Mouse (Mus musculus): ENCODE results near the gene Gpd2. TPM values are rescaled to one million over a fixed set of nuclear protein-coding genes. Genes with fewer than 3 reads are reported as not detected.

The Gpd2 gene
- polyA plus RNA-seq, 1 experiment from 2014 or later = 13.4 TPM

- Histone ChIP-seq H3K36me3 (ENCODE audit: control insufficient read depth, insufficient read depth) (no peaks in the 10 kb centered on the region), H3K9me3 (replicated peaks; ENCODE audit: control insufficient read depth, low read length) (no peaks in the 10 kb centered on the region), H3K4me2 (ENCODE audit: low read depth, low read length) (no peak overlapping the region), H3K4me1 (ENCODE audit: control insufficient read depth, insufficient read depth, low read length) (no peaks in the 10 kb centered on the region), H3K9ac (ENCODE audit: low read length) (no peak overlapping the region), H3K27ac (ENCODE audit: low read length) (no peak overlapping the region), H3K27me3 (ENCODE audit: control insufficient read depth, insufficient read depth, low read length) (no peaks in the 10 kb centered on the region), H3K4me3 (ENCODE audit: low read length) (no peak overlapping the region)
- 90% methylated on average over 16 of the region's 16 CpGs for WGBS
- ATAC-seq (replicated peaks; ENCODE audit: extremely low read depth, insufficient read depth, low FRiP score) = no peak
Observed at GRCm38 (mm10) chr2:57338779-57339178, 101.3 kb downstream of the Gpd2 start.

GRCm38 (mm10) chr2:57342910-57343309, 105.5 kb downstream of the Gpd2 start:
- H3K4me3 ChIP-seq (ENCODE audit: low read length) = no peak overlapping the region
- WGBS = 50% methylated on average over 1 of the region's 1 CpGs
- H3K27me3 ChIP-seq (ENCODE audit: control insufficient read depth, insufficient read depth, low read length) = no peaks in the 10 kb centered on the region
- no peak overlapping the region for H3K4me2 ChIP-seq (ENCODE audit: low read depth, low read length)
- H3K9me3 ChIP-seq (replicated peaks; ENCODE audit: control insufficient read depth, low read length) = no peaks in the 10 kb centered on the region
- no peak overlapping the region for H3K27ac ChIP-seq (ENCODE audit: low read length)
- no peak for ATAC-seq (replicated peaks; ENCODE audit: extremely low read depth, insufficient read depth, low FRiP score)
- no peaks in the 10 kb centered on the region for H3K4me1 ChIP-seq (ENCODE audit: control insufficient read depth, insufficient read depth, low read length)
- no peaks in the 10 kb centered on the region for H3K36me3 ChIP-seq (ENCODE audit: control insufficient read depth, insufficient read depth)
- no peak overlapping the region for H3K9ac ChIP-seq (ENCODE audit: low read length)

GRCm38 (mm10) chr2:57350615-57351014, 113.2 kb downstream of the Gpd2 start:
- 34% methylated on average over 9 of the region's 9 CpGs for WGBS
- H3K36me3 ChIP-seq (ENCODE audit: control insufficient read depth, insufficient read depth) = no peaks in the 10 kb centered on the region

DNA sequence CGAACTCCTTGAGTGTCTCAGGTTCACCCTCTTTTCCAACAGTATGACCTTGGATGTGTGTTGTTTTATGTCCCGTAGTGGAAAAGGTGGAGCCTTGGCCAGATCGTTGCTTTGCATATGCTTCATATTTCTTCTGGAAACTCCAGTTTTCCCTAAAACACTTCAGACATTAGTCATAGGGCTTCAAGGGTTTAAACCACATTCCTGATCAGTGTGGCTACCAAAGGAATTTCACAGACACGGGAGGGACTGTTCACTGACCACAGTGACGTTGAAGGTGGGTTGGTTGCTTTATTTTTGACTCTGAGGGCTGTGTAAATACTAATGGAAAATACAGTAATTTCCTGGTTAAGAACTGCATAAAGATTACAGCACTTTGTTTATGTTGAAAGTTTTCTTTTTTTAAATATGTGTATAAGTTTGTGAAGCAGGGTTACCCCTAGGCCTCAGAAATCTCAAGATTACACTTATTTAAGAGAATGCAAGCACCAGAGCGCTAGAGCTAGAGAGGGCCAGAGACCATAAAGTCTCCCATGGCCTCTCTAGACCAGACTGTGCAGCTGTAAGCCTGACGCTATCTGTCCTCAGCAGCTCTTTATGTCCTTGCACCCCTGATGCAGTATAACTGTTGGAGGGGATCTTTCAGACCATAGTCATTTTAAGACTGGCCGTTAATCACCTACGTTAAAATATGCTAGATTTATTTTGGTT, 116.4 kb downstream of the Gpd2 start:
- Histone ChIP-seq H3K36me3 (ENCODE audit: control insufficient read depth, insufficient read depth) (no peaks in the 10 kb centered on the region), H3K27ac (ENCODE audit: low read length) (no peak overlapping the region)
- WGBS = 74% methylated on average over 9 of the region's 9 CpGs

More at GRCm38 (mm10) chr2:57350615-57351014, 113.2 kb downstream of the Gpd2 start:
- H3K4me2 ChIP-seq (ENCODE audit: low read depth, low read length) = peak overlapping the region; percentile 19
- H3K4me1 ChIP-seq (ENCODE audit: control insufficient read depth, insufficient read depth, low read length) = peaks cover 11% of the 10 kb centered on the region; the same call in 1 of the 2 replicates
- H3K27ac ChIP-seq (ENCODE audit: low read length) = no peak overlapping the region
- H3K4me3 ChIP-seq (ENCODE audit: low read length) = no peak overlapping the region
- no peaks in the 10 kb centered on the region for H3K27me3 ChIP-seq (ENCODE audit: control insufficient read depth, insufficient read depth, low read length)
- no peak for ATAC-seq (replicated peaks; ENCODE audit: extremely low read depth, insufficient read depth, low FRiP score)
- no peaks in the 10 kb centered on the region for H3K9me3 ChIP-seq (replicated peaks; ENCODE audit: control insufficient read depth, low read length)
- H3K9ac ChIP-seq (ENCODE audit: low read length) = no peak overlapping the region

DNA sequence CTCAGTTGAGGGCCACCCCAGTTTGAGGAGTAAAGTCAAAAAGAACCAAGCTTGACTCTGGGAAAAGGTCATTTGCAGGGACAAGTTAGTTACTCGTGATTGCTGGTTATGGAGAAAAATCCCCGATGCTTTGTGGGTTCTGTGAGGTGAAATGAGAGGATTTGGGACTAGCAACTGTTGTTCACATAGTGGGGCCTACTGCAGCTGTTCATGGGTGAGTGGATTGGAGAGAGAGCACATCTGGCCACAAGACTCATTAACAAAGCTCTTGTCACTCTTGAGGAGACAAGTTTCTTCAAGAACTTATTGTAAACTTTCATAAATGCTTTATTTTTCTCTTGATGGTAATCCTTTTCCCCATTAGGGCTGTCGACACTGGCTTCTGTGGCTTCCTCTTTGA, 117.4 kb downstream of the Gpd2 start:
- Histone ChIP-seq H3K9ac (ENCODE audit: low read length) (no peak overlapping the region), H3K4me2 (ENCODE audit: low read depth, low read length) (no peak overlapping the region), H3K36me3 (ENCODE audit: control insufficient read depth, insufficient read depth) (no peaks in the 10 kb centered on the region), H3K4me1 (ENCODE audit: control insufficient read depth, insufficient read depth, low read length) (peaks cover 4% of the 10 kb centered on the region; the same call in 1 of the 2 replicates), H3K9me3 (replicated peaks; ENCODE audit: control insufficient read depth, low read length) (no peaks in the 10 kb centered on the region), H3K4me3 (ENCODE audit: low read length) (no peak overlapping the region), H3K27ac (ENCODE audit: low read length) (no peak overlapping the region), H3K27me3 (ENCODE audit: control insufficient read depth, insufficient read depth, low read length) (no peaks in the 10 kb centered on the region)
- WGBS = 76% methylated on average over 3 of the region's 3 CpGs
- ATAC-seq (replicated peaks; ENCODE audit: extremely low read depth, insufficient read depth, low FRiP score) = no peak

More for the DNA sequence above, 116.4 kb downstream of the Gpd2 start:
- Histone ChIP-seq H3K27me3 (ENCODE audit: control insufficient read depth, insufficient read depth, low read length) (no peaks in the 10 kb centered on the region), H3K4me1 (ENCODE audit: control insufficient read depth, insufficient read depth, low read length) (peaks cover 11% of the 10 kb centered on the region; the same call in 1 of the 2 replicates), H3K9me3 (replicated peaks; ENCODE audit: control insufficient read depth, low read length) (no peaks in the 10 kb centered on the region), H3K4me3 (ENCODE audit: low read length) (no peak overlapping the region), H3K9ac (ENCODE audit: low read length) (no peak overlapping the region), H3K4me2 (ENCODE audit: low read depth, low read length) (no peak overlapping the region)
- ATAC-seq (replicated peaks; ENCODE audit: extremely low read depth, insufficient read depth, low FRiP score) = no peak

DNA sequence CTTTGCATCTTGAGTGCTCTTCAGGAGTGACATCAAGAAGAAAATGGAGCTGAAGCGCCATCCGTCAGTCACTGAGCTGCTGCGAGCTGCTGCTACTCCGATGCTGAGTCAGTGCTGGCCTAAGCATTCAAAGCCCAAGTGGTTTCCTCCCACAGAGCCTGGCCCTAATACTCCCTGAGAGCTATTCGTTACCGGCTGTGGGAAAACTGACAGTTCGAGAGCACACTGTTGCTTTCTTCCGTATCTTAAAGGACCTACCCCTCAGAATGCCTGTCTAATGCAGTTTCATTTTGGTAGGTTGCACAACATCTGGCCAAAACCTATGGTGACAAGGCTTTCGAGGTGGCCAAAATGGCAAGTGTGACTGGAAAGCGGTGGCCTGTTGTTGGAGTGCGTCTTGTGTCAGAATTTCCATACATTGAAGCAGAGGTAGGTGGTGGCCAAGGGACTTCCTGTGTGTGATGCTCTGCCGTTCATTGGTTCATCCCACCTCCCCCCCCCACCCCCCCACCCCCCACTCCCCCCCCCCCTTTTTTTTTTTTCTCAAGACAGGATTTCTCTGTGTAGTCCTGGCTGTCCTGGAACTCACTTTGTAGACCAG, 118.9 kb downstream of the Gpd2 start:
- 82% methylated on average over 12 of the region's 12 CpGs for WGBS
- Histone ChIP-seq H3K36me3 (ENCODE audit: control insufficient read depth, insufficient read depth) (no peaks in the 10 kb centered on the region), H3K4me3 (ENCODE audit: low read length) (no peak overlapping the region), H3K27ac (ENCODE audit: low read length) (no peak overlapping the region), H3K9ac (ENCODE audit: low read length) (no peak overlapping the region), H3K27me3 (ENCODE audit: control insufficient read depth, insufficient read depth, low read length) (no peaks in the 10 kb centered on the region), H3K9me3 (replicated peaks; ENCODE audit: control insufficient read depth, low read length) (no peaks in the 10 kb centered on the region), H3K4me2 (ENCODE audit: low read depth, low read length) (no peak overlapping the region), H3K4me1 (ENCODE audit: control insufficient read depth, insufficient read depth, low read length) (no peaks in the 10 kb centered on the region)
- no peak for ATAC-seq (replicated peaks; ENCODE audit: extremely low read depth, insufficient read depth, low FRiP score)

DNA sequence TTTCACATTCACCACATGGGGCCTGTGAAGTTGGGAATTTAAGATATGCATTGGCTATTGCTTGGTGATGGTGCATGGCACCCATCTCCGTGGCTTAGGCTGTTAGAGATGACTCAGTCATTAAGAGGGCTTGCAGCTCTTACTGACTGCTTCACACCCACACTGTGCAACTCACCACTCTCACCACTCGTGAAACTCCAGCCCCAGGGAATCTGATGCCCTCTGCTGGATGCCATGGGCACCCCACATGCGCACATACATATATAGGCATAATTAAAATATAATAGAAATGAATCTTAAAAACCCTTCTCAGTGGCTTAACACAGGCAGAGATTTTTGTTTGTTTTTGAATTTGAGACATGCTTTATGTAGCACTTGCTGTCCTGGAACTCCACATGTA, 125.1 kb downstream of the Gpd2 start:
- ATAC-seq (replicated peaks; ENCODE audit: extremely low read depth, insufficient read depth, low FRiP score) = no peak

GRCm38 (mm10) chr2:57374647-57375046, 137.2 kb downstream of the Gpd2 start:
- Histone ChIP-seq H3K4me1 (ENCODE audit: control insufficient read depth, insufficient read depth, low read length) (no peaks in the 10 kb centered on the region), H3K4me3 (ENCODE audit: low read length) (no peak overlapping the region), H3K4me2 (ENCODE audit: low read depth, low read length) (no peak overlapping the region), H3K9me3 (replicated peaks; ENCODE audit: control insufficient read depth, low read length) (no peaks in the 10 kb centered on the region), H3K27me3 (ENCODE audit: control insufficient read depth, insufficient read depth, low read length) (no peaks in the 10 kb centered on the region), H3K36me3 (ENCODE audit: control insufficient read depth, insufficient read depth) (no peaks in the 10 kb centered on the region), H3K9ac (ENCODE audit: low read length) (no peak overlapping the region), H3K27ac (ENCODE audit: low read length) (no peak overlapping the region)
- ATAC-seq (replicated peaks; ENCODE audit: extremely low read depth, insufficient read depth, low FRiP score) = no peak
- WGBS = 43% methylated on average over 4 of the region's 4 CpGs

More for the DNA sequence above, 125.1 kb downstream of the Gpd2 start:
- Histone ChIP-seq H3K27me3 (ENCODE audit: control insufficient read depth, insufficient read depth, low read length) (no peaks in the 10 kb centered on the region), H3K9ac (ENCODE audit: low read length) (no peak overlapping the region), H3K27ac (ENCODE audit: low read length) (no peak overlapping the region), H3K4me2 (ENCODE audit: low read depth, low read length) (no peak overlapping the region), H3K4me3 (ENCODE audit: low read length) (no peak overlapping the region), H3K36me3 (ENCODE audit: control insufficient read depth, insufficient read depth) (no peaks in the 10 kb centered on the region), H3K9me3 (replicated peaks; ENCODE audit: control insufficient read depth, low read length) (no peaks in the 10 kb centered on the region), H3K4me1 (ENCODE audit: control insufficient read depth, insufficient read depth, low read length) (no peaks in the 10 kb centered on the region)
- WGBS = 83% methylated on average over 3 of the region's 3 CpGs

GRCm38 (mm10) chr2:57375138-57375837, 137.9 kb downstream of the Gpd2 start:
- WGBS = 84% methylated on average over 7 of the region's 7 CpGs
- Histone ChIP-seq H3K4me2 (ENCODE audit: low read depth, low read length) (no peak overlapping the region), H3K36me3 (ENCODE audit: control insufficient read depth, insufficient read depth) (no peaks in the 10 kb centered on the region), H3K27me3 (ENCODE audit: control insufficient read depth, insufficient read depth, low read length) (no peaks in the 10 kb centered on the region), H3K9me3 (replicated peaks; ENCODE audit: control insufficient read depth, low read length) (no peaks in the 10 kb centered on the region), H3K9ac (ENCODE audit: low read length) (no peak overlapping the region), H3K4me3 (ENCODE audit: low read length) (no peak overlapping the region), H3K4me1 (ENCODE audit: control insufficient read depth, insufficient read depth, low read length) (no peaks in the 10 kb centered on the region), H3K27ac (ENCODE audit: low read length) (no peak overlapping the region)
- ATAC-seq (replicated peaks; ENCODE audit: extremely low read depth, insufficient read depth, low FRiP score) = no peak

Data from heart, embryonic 16.5 days (tissue).